Mouse (Mus musculus): ENCODE results near the gene Fndc8. TPM values are rescaled to one million over a fixed set of nuclear protein-coding genes. Genes with fewer than 3 reads are reported as not detected.
A peak's percentile ranks its signal among the peaks of the same experiment; 100 is the strongest.

Fndc8 gene
- polyA plus RNA-seq (2015; fragmentation: Nextera tagmentation; extraction: Ambion mirVana): 0.23 and 0.60 TPM in 2 replicates

DNA sequence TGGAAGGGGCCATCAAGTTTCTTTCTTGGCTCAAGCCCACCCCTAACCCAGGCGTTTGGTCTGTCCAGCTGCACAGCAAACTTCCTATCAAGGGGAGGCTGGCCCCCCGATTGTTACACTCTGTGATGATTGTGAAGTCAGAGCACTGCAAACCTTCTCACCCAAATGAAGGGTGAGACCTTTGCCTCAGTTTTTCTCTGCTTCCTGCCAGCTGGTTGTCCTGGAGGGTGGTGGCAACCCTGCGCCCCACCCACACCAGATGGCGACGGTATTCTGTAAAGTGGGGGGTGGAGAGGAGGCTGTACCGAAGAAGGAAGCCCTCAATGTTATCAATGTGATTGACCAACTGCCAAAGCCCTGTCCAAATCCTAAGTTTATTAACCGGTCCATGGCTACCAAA, at the start of gene Fndc8:
Fndc8 (plus strand) TSS at position 189 of the 400 bp plus-strand sequence.
- H3K27me3 ChIP-seq: peaks cover 7% of the 10 kb centered on the region; the same call in 1 of the 2 replicates
- WGBS: 61% methylated on average over 7 of the region's 7 CpGs

DNA sequence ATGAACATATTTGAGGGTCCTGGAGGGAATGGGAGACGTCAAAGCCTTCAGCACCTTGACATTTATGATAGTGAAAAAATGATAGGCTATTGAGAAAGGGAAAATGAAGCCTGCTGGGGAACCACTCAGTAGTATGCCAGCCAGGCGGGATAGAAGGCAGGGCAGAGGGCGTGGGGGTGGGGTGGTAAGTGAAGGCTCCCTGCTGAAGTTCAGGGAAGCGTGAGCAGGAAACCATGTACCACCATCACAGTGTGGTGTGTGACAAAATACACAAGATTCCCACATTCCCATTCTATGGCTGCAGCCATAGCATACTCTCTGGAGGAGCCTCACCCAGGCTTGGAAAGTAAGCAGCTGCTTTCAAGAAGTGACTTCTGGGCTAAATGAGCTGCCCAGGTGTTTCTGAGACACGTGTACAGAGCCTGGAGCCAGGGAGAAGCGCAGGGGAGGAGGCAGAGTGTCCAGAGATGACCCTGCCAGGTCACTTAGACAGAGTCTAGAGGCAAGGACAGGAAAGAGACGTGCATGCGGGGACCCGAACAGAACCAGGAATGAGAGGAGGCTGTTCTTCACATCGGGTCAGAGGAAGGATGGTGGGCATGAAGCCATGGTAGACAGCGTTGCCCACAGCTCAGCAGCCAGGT, 47.0 kb upstream of the Fndc8 start:
- no peaks in the 10 kb centered on the region for H3K27me3 ChIP-seq
- no peak overlapping the region for H3K4me3 ChIP-seq
- WGBS: 78% methylated on average over 11 of the region's 11 CpGs
- no peak overlapping the region for H3K9ac ChIP-seq (replicated peaks)
- H3K27ac ChIP-seq (replicated peaks): no peak overlapping the region
- no peak overlapping the region for H3K4me2 ChIP-seq (replicated peaks)
- no peak for ATAC-seq (replicated peaks)
- H3K36me3 ChIP-seq: no peaks in the 10 kb centered on the region
- peaks cover 18% of the 10 kb centered on the region for H3K4me1 ChIP-seq
- H3K9me3 ChIP-seq: no peaks in the 10 kb centered on the region

More for the DNA sequence above, at the start of gene Fndc8:
- H3K9ac ChIP-seq (replicated peaks): no peak within 1 kb of the TSS; the same call in 1 of the 2 replicates
- H3K9me3 ChIP-seq: no peaks in the 10 kb centered on the region
- H3K27ac ChIP-seq (replicated peaks): no peak within 1 kb of the TSS
- no peak for ATAC-seq (replicated peaks)
- no peaks in the 10 kb centered on the region for H3K36me3 ChIP-seq
- no peak within 1 kb of the TSS for H3K4me3 ChIP-seq
- H3K4me2 ChIP-seq (replicated peaks): no peak within 1 kb of the TSS
- peaks cover 23% of the 10 kb centered on the region for H3K4me1 ChIP-seq

DNA sequence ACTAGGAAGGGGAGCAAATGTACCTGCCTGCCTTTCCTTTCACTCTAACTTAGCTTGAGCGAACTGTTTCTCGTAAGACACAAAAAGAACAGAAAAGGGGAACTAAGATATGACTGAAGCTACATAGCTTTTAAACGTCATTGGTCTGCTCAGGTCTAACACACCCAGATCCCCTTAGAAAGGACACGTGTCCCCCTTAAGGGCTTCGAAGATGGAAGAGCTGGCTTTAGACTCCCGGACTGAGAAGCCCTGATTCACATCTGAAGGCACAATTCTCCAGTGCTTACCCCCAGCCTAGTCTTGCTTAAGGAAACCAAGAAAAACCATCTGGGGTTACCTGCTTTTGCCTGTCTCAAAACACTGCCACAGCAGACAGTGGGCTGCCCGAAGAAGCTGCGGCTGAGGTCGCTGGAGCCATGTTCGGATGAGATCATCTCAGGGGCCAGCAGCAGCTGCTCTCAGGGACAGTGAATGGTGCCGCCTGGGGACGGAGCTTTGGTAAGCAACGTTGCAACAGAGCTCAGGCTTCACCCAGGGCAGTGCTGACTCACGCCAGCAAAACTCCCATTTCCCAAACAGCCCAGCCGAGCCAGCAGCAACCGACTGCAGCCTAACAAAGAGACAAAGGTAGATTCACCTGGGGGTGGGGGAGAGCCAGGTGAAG, 46.4 kb upstream of the Fndc8 start:
- H3K4me1 ChIP-seq: peaks cover 23% of the 10 kb centered on the region
- 26% methylated on average over 16 of the region's 16 CpGs for WGBS
- H3K4me2 ChIP-seq (replicated peaks): peak overlapping the region; percentile 19
- H3K9ac ChIP-seq (replicated peaks): 0 out of 2 replicates have a peak overlapping the region, but pooled peaks have one; percentile 0
- no peak overlapping the region for H3K27ac ChIP-seq (replicated peaks)
- H3K27me3 ChIP-seq: no peaks in the 10 kb centered on the region
- no peaks in the 10 kb centered on the region for H3K9me3 ChIP-seq
- H3K36me3 ChIP-seq: no peaks in the 10 kb centered on the region
- 0 out of 2 replicates have a peak overlapping the region, but pooled peaks have one; percentile 0 for H3K4me3 ChIP-seq
- ATAC-seq (replicated peaks): no peak

DNA sequence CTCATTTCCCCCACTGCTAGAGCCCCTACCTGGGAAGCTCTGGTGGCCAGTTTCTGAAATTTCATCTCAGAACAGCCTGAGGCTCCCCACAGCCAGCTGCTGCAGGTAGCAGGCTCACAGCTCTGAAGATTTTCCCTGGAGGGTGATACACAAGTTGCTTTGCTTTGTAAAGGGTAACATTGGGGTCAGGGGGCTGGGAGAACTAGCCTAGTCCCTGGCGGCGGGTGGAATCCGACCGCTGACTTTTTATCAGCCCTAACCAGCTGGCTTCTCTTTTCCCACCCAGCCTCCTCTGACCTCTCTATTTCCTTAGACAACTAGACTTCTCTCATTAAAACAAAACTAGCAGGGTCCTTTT, 45.9 kb upstream of the Fndc8 start:
- 0 out of 2 replicates have a peak overlapping the region, but pooled peaks have one; percentile 0 for H3K9ac ChIP-seq (replicated peaks)
- ATAC-seq (replicated peaks): no peak

DNA sequence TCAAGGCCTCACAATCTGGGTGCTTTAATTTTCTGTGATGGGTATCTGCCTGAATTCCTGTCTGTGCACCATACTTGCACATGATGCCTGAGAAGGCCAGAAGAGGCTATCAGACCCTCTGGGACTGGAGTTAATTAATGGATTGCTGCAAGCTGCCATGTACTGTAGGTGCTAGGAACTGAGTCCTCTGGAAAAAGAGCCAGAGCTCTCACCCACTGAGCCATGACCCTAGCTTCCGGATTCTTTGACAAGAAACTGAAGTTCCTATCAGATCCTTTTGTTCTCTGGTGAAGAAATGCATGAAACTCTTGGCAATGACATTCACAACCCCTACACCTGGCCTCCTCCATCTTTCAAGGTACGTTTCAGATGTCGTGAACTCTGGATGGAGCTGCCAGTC, 45.0 kb upstream of the Fndc8 start:
- WGBS: 55% methylated on average over 3 of the region's 3 CpGs
- no peak for ATAC-seq (replicated peaks)

More for the DNA sequence above, 45.9 kb upstream of the Fndc8 start:
- H3K9me3 ChIP-seq: no peaks in the 10 kb centered on the region
- H3K36me3 ChIP-seq: no peaks in the 10 kb centered on the region
- 0 out of 2 replicates have a peak overlapping the region, but pooled peaks have one; percentile 0 for H3K4me3 ChIP-seq
- WGBS: 45% methylated on average over 4 of the region's 4 CpGs
- H3K4me1 ChIP-seq: peaks cover 23% of the 10 kb centered on the region
- no peak overlapping the region for H3K27ac ChIP-seq (replicated peaks)
- no peaks in the 10 kb centered on the region for H3K27me3 ChIP-seq
- H3K4me2 ChIP-seq (replicated peaks): peak overlapping the region; percentile 19; the same call in 1 of the 2 replicates

DNA sequence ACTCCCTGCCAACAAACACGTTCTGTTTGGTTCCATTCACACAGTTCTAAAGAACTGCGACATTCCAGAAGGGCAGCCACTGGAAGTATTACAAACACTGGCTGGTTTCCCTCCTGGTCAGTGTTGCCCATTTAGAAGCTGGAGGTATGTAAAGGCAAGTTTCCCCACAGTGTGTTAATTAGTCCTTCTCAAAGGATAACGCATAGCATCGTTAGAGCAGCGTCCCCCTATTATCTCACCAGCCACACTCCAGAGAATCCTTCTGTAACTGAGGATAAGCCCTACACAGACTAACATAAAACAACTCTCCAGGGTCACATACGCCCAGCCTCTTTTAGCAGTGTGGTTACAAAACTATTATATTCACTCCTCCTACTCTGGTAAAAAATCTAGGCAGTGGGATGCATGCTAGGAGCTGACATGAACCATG, 44.3 kb upstream of the Fndc8 start:
- no peak overlapping the region for H3K4me3 ChIP-seq
- no peak for ATAC-seq (replicated peaks)
- no peaks in the 10 kb centered on the region for H3K27me3 ChIP-seq
- H3K9ac ChIP-seq (replicated peaks): no peak overlapping the region
- no peak overlapping the region for H3K27ac ChIP-seq (replicated peaks)
- H3K36me3 ChIP-seq: no peaks in the 10 kb centered on the region
- peaks cover 23% of the 10 kb centered on the region for H3K4me1 ChIP-seq
- H3K9me3 ChIP-seq: no peaks in the 10 kb centered on the region
- 8% methylated on average over 6 of the region's 6 CpGs for WGBS
- no peak overlapping the region for H3K4me2 ChIP-seq (replicated peaks)

More for the DNA sequence above, 45.0 kb upstream of the Fndc8 start:
- Histone ChIP-seq H3K4me2 (replicated peaks) (no peak overlapping the region), H3K27ac (replicated peaks) (no peak overlapping the region), H3K9me3 (no peaks in the 10 kb centered on the region), H3K4me1 (peaks cover 23% of the 10 kb centered on the region), H3K9ac (replicated peaks) (no peak overlapping the region), H3K27me3 (no peaks in the 10 kb centered on the region), H3K36me3 (no peaks in the 10 kb centered on the region), H3K4me3 (no peak overlapping the region)

DNA sequence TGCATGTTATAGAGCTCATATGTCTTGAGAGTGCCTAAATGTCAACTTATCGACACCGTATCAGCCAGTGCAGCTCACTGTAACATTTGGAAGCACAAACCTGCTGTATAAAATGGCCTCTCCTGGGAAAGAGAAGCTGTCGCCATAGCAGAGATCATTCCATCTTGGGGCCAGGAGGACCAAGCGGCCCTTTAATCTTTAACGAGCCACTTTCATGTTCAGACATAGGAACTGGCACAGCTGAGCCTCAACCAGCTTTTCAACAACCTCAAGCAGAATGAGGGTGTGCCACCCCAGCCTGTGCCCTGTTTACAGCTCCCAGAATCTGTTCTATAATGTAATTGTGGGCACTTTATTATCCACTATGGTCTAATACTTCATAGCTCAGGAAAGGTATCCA, 41.7 kb upstream of the Fndc8 start:
- WGBS: 53% methylated on average over 5 of the region's 5 CpGs
- ATAC-seq (replicated peaks): no peak

DNA sequence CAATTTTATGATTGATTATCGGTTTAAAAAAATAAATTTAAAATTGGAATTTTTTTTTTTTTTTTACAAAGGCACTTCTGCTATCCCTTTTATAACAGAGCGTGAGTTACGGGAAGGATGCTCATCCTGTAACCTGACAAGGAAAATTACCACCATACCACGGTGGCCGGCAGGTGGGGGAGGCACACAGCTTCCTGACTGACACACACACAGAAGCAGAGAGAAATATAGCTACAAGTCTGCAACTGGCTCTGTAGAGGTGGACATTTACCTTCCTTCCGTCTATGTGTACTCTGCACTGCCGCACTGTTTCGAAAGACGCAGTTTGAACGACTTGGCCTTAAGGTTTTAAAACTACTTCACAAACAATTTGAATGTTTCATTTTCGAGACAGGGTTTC, 39.8 kb upstream of the Fndc8 start:
- no peak overlapping the region for H3K4me2 ChIP-seq (replicated peaks)
- no peak for ATAC-seq (replicated peaks)

More for the DNA sequence above, 41.7 kb upstream of the Fndc8 start:
- Histone ChIP-seq H3K27me3 (no peaks in the 10 kb centered on the region), H3K9ac (replicated peaks) (no peak overlapping the region), H3K36me3 (no peaks in the 10 kb centered on the region), H3K4me3 (no peak overlapping the region), H3K27ac (replicated peaks) (no peak overlapping the region; the same call in 1 of the 2 replicates), H3K4me1 (peaks cover 24% of the 10 kb centered on the region), H3K4me2 (replicated peaks) (no peak overlapping the region), H3K9me3 (no peaks in the 10 kb centered on the region)

DNA sequence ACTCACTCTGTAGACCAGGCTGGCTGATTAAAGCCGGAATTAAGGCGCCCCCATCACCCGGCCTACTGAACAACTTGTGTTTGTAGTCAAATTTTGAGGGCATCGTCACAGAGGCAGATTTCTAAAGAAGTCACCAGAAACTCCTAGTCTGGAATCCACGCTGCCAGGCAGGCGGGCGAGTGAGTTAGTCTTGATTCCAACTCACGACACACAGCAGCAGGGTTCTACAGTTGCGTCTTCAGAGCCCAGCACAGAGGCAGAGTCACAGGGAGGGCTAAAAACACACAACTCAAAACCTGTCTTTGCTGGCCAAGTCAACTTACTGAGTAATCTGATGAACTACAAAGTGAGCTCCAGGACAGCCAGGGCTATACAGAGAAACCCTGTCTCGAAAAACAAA, 39.4 kb upstream of the Fndc8 start:
- H3K9ac ChIP-seq (replicated peaks): no peak overlapping the region
- H3K36me3 ChIP-seq: no peaks in the 10 kb centered on the region
- no peak overlapping the region for H3K4me2 ChIP-seq (replicated peaks)
- H3K4me3 ChIP-seq: no peak overlapping the region
- WGBS: 80% methylated on average over 10 of the region's 10 CpGs
- H3K27ac ChIP-seq (replicated peaks): no peak overlapping the region
- no peaks in the 10 kb centered on the region for H3K9me3 ChIP-seq
- no peak for ATAC-seq (replicated peaks)
- H3K4me1 ChIP-seq: peaks cover 26% of the 10 kb centered on the region
- H3K27me3 ChIP-seq: no peaks in the 10 kb centered on the region

More for the DNA sequence above, 39.8 kb upstream of the Fndc8 start:
- Histone ChIP-seq H3K9ac (replicated peaks) (no peak overlapping the region), H3K4me3 (no peak overlapping the region), H3K4me1 (peaks cover 27% of the 10 kb centered on the region), H3K27me3 (no peaks in the 10 kb centered on the region), H3K27ac (replicated peaks) (no peak overlapping the region), H3K9me3 (no peaks in the 10 kb centered on the region), H3K36me3 (no peaks in the 10 kb centered on the region)
- WGBS: 86% methylated on average over 11 of the region's 11 CpGs

DNA sequence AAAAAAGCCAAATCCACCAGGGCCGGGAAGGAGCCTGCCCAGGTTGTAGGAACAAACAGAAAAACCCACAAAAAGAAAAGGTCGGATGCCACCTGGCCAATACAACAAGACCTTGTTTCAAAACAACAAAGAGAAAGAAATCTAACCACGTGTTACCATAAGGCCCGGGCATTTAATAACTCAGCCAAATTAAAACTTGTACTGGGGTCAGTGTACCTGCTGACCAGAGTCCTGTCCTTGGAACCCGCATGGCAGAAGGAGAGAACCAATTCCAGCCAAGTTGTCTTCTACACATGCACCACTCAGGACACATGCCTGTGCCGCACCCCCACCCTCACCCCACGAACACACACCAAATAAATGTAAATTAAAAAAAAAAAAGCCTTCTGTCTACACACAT, 39.0 kb upstream of the Fndc8 start:
- Histone ChIP-seq H3K36me3 (no peaks in the 10 kb centered on the region), H3K9me3 (no peaks in the 10 kb centered on the region), H3K27me3 (no peaks in the 10 kb centered on the region), H3K27ac (replicated peaks) (no peak overlapping the region), H3K9ac (replicated peaks) (no peak overlapping the region), H3K4me2 (replicated peaks) (no peak overlapping the region), H3K4me3 (no peak overlapping the region), H3K4me1 (peaks cover 22% of the 10 kb centered on the region)
- no peak for ATAC-seq (replicated peaks)
- WGBS: 86% methylated on average over 7 of the region's 7 CpGs

DNA sequence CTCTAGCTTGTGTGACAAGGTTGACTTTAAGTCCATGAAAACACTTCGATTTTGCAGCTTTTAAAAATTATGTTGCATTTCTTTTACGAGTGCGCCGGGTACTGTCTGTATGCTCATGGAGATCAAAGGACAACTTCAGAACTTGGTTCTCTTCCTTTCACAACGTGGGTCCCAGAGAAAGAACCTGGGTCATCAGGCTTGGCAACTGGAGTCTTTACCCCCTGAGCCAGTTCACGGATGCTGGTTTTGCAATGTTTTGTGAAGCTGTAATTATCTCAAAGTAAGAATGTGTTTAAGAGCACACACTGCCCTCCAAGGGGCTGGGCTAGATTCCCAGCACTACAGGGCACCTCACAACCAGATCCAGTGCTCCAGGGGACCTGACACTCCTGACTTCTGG, 37.8 kb upstream of the Fndc8 start:
- no peak overlapping the region for H3K9ac ChIP-seq (replicated peaks)
- H3K4me3 ChIP-seq: no peak overlapping the region
- no peaks in the 10 kb centered on the region for H3K9me3 ChIP-seq
- no peak for ATAC-seq (replicated peaks)
- no peaks in the 10 kb centered on the region for H3K27me3 ChIP-seq
- no peak overlapping the region for H3K4me2 ChIP-seq (replicated peaks)
- H3K4me1 ChIP-seq: peaks cover 21% of the 10 kb centered on the region
- H3K36me3 ChIP-seq: no peaks in the 10 kb centered on the region
- no peak overlapping the region for H3K27ac ChIP-seq (replicated peaks)
- WGBS: 87% methylated on average over 6 of the region's 6 CpGs

DNA sequence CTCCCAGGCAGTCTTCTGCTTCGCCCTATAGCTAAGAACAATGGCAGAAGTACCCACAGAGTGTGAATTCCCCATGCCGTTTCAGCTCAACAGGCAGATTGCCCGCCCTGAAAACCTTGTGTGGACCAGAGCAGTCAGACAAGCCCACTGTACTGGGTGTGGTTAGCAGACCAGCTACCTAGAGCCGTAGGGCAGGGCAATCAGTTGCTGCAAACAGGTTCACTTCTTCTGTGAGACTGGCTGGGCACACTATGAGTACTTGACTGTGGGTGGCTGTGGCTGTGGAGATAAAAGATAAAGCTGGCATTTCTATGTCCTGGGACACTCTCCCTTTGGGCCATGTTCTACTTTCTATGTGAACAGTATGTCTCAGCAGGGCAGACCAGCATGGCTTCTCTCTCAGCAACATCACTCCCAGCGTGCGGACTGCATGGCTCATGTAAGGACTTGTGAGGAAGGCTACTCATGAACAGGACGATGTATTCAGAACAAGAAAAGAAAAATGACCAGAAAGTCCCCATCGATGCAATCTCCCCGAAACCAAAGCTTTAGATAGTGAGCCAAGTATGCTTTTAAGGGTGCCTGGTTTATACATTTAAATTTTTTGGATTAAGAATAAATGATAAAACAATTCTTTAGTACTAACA, 36.5 kb upstream of the Fndc8 start:
- peaks cover 13% of the 10 kb centered on the region for H3K4me1 ChIP-seq
- H3K27me3 ChIP-seq: no peaks in the 10 kb centered on the region
- H3K27ac ChIP-seq (replicated peaks): peak overlapping the region; percentile 66
- ATAC-seq (replicated peaks): no peak
- H3K4me2 ChIP-seq (replicated peaks): 0 out of 2 replicates have a peak overlapping the region, but pooled peaks have one; percentile 27
- no peaks in the 10 kb centered on the region for H3K9me3 ChIP-seq
- no peak overlapping the region for H3K9ac ChIP-seq (replicated peaks)
- H3K4me3 ChIP-seq: no peak overlapping the region
- WGBS: 64% methylated on average over 9 of the region's 9 CpGs
- no peaks in the 10 kb centered on the region for H3K36me3 ChIP-seq

All from forebrain, embryonic 15.5 days (tissue).